Mouse (Mus musculus) midbrain, embryonic 13.5 days (tissue): ENCODE results near the gene Taldo1. TPM values are rescaled to one million over a fixed set of nuclear protein-coding genes. Genes with fewer than 3 reads are reported as not detected.
A peak's percentile ranks its signal among the peaks of the same experiment; 100 is the strongest.
"Not testable (repeated sequence)": the region's sequence is repeated elsewhere in the genome, so short reads cannot be mapped to it uniquely, and the experiment has no call there.

ENCODE experiments used
- ATAC-seq: fragments of 200-750 bp; cut with Nextera tagmentation; 2 replicates; pipeline ENCODE4 v1.8.0; 2017; ENCODE audit warnings: mild to moderate bottlenecking, moderate TSS enrichment, moderate library complexity
- H3K27ac ChIP-seq: fragments of 300-500 bp; sonication (generic); 2 replicates; pipeline ENCODE4 v1.5.1; 2015; ENCODE audit warnings: inconsistent platforms, mild to moderate bottlenecking, moderate library complexity
- H3K27me3 ChIP-seq: fragments of 300-500 bp; sonication (generic); 2 replicates; pipeline ENCODE4 v1.6.1; 2015; ENCODE audit warnings: mild to moderate bottlenecking, inconsistent platforms
- H3K36me3 ChIP-seq: fragments of 300-500 bp; sonication (generic); 2 replicates; pipeline ENCODE4 v1.6.1; 2015; ENCODE audit warnings: mild to moderate bottlenecking, inconsistent platforms
- H3K4me1 ChIP-seq: fragments of 300-500 bp; sonication (generic); replicated peaks from 2 replicates; pipeline ENCODE4 v1.6.1; 2015; ENCODE audit warnings: inconsistent platforms
- H3K4me2 ChIP-seq: fragments of 300-500 bp; sonication (generic); replicated peaks from 2 replicates; pipeline ENCODE4 v1.6.1; 2015; ENCODE audit warnings: moderate library complexity, mild to moderate bottlenecking, inconsistent platforms
- H3K4me3 ChIP-seq: fragments of 300-500 bp; sonication (generic); replicated peaks from 2 replicates; pipeline ENCODE4 v1.5.1; 2015; ENCODE audit warnings: mild to moderate bottlenecking, inconsistent platforms
- H3K9ac ChIP-seq: fragments of 300-500 bp; sonication (generic); replicated peaks from 2 replicates; pipeline ENCODE4 v1.6.1; 2015; ENCODE audit warnings: mild to moderate bottlenecking, inconsistent platforms
- H3K9me3 ChIP-seq: fragments of 300-500 bp; sonication (generic); 2 replicates; pipeline ENCODE4 v1.6.1; 2016; ENCODE audit warnings: mild to moderate bottlenecking, inconsistent platforms
- WGBS: fragments of 180-500 bp; shearing (Covaris S2); methylation state at CpG from one replicate; pipeline ENCODE4 v1.1.7; 2015; 5-methylcytosine and 5-hydroxymethylcytosine counted together
- polyA plus RNA-seq: library from polyadenylated mRNA; unstranded; fragments of >200 nt; fragmentation: Nextera tagmentation; extraction: Ambion mirVana; gene quantifications from 2 replicates; pipeline ENCODE4 v1.2.1, GENCODE M21; 2015

Taldo1 gene
- polyA plus RNA-seq, 1 experiment from 2014 or later, result 346 TPM

DNA sequence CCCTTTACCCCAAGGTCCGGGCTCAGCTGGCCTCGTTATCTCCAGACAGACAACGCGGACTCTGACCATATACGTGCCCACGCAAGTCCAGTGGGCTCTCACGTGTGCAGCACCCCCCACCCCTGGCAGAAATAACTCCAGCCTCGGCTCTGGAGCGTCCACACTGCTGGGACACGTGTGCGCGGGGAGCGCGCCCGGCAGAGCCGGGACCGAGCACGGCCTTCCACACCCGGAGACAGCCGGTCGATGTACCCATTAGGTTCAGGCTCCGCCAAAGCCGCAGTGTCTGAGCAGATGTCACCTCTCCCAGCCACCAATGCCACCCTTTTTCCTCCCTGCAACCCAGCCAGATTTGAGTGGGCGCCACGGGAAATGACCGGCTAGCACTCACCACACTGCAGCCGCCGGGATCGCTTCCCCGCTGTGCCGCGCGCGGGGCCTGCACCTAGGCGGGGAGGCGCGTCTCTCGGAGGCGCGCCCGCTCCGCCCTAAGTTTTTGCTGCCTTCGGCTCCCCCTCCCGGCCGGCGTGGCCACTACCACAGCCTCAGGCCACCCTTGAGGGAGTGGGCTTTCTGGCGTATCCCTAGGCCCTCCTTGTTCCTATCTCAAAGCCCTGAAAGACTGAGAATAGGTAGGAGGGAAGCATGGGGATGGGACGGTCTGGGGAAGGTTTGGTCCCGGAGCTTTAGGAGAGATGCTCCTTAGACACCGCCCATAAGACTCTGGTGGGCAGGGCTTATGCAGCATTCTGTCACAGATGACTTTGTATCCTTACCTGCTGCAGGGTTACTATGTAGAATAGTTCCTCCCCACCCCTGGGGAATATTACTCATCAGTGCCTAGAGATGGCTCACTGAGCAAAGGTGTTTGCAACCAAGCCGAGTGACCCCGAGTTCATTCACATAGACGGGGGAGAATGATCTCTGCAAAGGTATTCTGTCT lies 45.5 kb downstream of the Taldo1 start, which contains the start of gene Slc25a22:
Gene Slc25a22, minus strand, starts transcription at position 715 of the 943 bp plus-strand sequence.
- Histone ChIP-seq H3K9me3 (no peaks in the 10 kb centered on the region), H3K9ac (peak within 1 kb of the TSS; percentile 87), H3K36me3 (peaks cover 25% of the 10 kb centered on the region), H3K4me3 (peak within 1 kb of the TSS; percentile 62), H3K27me3 (no peaks in the 10 kb centered on the region), H3K4me1 (peaks cover 64% of the 10 kb centered on the region), H3K4me2 (peak within 1 kb of the TSS; percentile 93), H3K27ac (peak within 1 kb of the TSS; percentile 76)
- ATAC-seq, result peak; percentile 75
- WGBS, result 5% methylated on average over 53 of the region's 53 CpGs

GRCm38 (mm10) chr7:141438201-141438968 lies 46.4 kb downstream of the Taldo1 start:
- no peak overlapping the region for H3K4me3 ChIP-seq
- WGBS, result 90% methylated on average over 12 of the region's 12 CpGs
- no peaks in the 10 kb centered on the region for H3K27me3 ChIP-seq
- no peak overlapping the region for H3K4me2 ChIP-seq
- peak overlapping the region; percentile 87; the same call in 1 of the 2 replicates for H3K9ac ChIP-seq
- no peaks in the 10 kb centered on the region for H3K9me3 ChIP-seq
- H3K4me1 ChIP-seq, result peaks cover 64% of the 10 kb centered on the region
- no peak for ATAC-seq
- H3K36me3 ChIP-seq, result peaks cover 16% of the 10 kb centered on the region
- peak overlapping the region; percentile 76; the same call in 1 of the 2 replicates for H3K27ac ChIP-seq

GRCm38 (mm10) chr7:141439140-141439679 lies 47.2 kb downstream of the Taldo1 start:
- H3K36me3 ChIP-seq, result peaks cover 11% of the 10 kb centered on the region
- H3K27me3 ChIP-seq, result no peaks in the 10 kb centered on the region
- no peaks in the 10 kb centered on the region for H3K9me3 ChIP-seq
- 95% methylated on average over 10 of the region's 10 CpGs for WGBS
- H3K27ac ChIP-seq, result no peak overlapping the region
- no peak for ATAC-seq
- no peak overlapping the region for H3K4me2 ChIP-seq
- no peak overlapping the region for H3K4me3 ChIP-seq
- H3K9ac ChIP-seq, result no peak overlapping the region
- peaks cover 64% of the 10 kb centered on the region for H3K4me1 ChIP-seq

GRCm38 (mm10) chr7:141439811-141440210 lies 47.8 kb downstream of the Taldo1 start:
- no peaks in the 10 kb centered on the region for H3K27me3 ChIP-seq
- peaks cover 59% of the 10 kb centered on the region for H3K4me1 ChIP-seq
- no peak overlapping the region for H3K9ac ChIP-seq
- no peak overlapping the region for H3K4me3 ChIP-seq
- H3K36me3 ChIP-seq, result peaks cover 11% of the 10 kb centered on the region
- H3K4me2 ChIP-seq, result no peak overlapping the region
- no peaks in the 10 kb centered on the region for H3K9me3 ChIP-seq
- ATAC-seq, result no peak
- H3K27ac ChIP-seq, result no peak overlapping the region
- 98% methylated on average over 11 of the region's 11 CpGs for WGBS

GRCm38 (mm10) chr7:141440613-141441012 lies 48.6 kb downstream of the Taldo1 start:
- Histone ChIP-seq H3K36me3 (peaks cover 11% of the 10 kb centered on the region), H3K9me3 (no peaks in the 10 kb centered on the region), H3K27ac (no peak overlapping the region), H3K27me3 (no peaks in the 10 kb centered on the region), H3K4me2 (no peak overlapping the region), H3K4me3 (no peak overlapping the region), H3K4me1 (peaks cover 51% of the 10 kb centered on the region), H3K9ac (no peak overlapping the region)
- WGBS, result 41% methylated on average over 6 of the region's 6 CpGs
- no peak for ATAC-seq

GRCm38 (mm10) chr7:141441460-141441859 lies 49.5 kb downstream of the Taldo1 start:
- no peaks in the 10 kb centered on the region for H3K9me3 ChIP-seq
- no peak overlapping the region for H3K4me3 ChIP-seq
- H3K4me2 ChIP-seq, result no peak overlapping the region
- H3K27me3 ChIP-seq, result no peaks in the 10 kb centered on the region
- no peak for ATAC-seq
- WGBS, result 95% methylated on average over 9 of the region's 9 CpGs
- H3K4me1 ChIP-seq, result peaks cover 42% of the 10 kb centered on the region
- peaks cover 11% of the 10 kb centered on the region for H3K36me3 ChIP-seq
- no peak overlapping the region for H3K27ac ChIP-seq
- peak overlapping the region; percentile 32; the same call in 1 of the 2 replicates for H3K9ac ChIP-seq

- H3K9me3 ChIP-seq, result no peaks in the 10 kb centered on the region
- H3K4me1 ChIP-seq, result peaks cover 36% of the 10 kb centered on the region
- H3K9ac ChIP-seq, result peak overlapping the region; percentile 57; the same call in 1 of the 2 replicates
- peaks cover 11% of the 10 kb centered on the region for H3K36me3 ChIP-seq
- WGBS, result 96% methylated on average over 13 of the region's 13 CpGs
- no peaks in the 10 kb centered on the region for H3K27me3 ChIP-seq
- H3K4me2 ChIP-seq, result peak overlapping the region; percentile 58
- no peak for ATAC-seq
- no peak overlapping the region for H3K27ac ChIP-seq
- peak overlapping the region; percentile 37; the same call in 1 of the 2 replicates for H3K4me3 ChIP-seq
Measured at GRCm38 (mm10) chr7:141442199-141442598, 50.2 kb downstream of the Taldo1 start.

DNA sequence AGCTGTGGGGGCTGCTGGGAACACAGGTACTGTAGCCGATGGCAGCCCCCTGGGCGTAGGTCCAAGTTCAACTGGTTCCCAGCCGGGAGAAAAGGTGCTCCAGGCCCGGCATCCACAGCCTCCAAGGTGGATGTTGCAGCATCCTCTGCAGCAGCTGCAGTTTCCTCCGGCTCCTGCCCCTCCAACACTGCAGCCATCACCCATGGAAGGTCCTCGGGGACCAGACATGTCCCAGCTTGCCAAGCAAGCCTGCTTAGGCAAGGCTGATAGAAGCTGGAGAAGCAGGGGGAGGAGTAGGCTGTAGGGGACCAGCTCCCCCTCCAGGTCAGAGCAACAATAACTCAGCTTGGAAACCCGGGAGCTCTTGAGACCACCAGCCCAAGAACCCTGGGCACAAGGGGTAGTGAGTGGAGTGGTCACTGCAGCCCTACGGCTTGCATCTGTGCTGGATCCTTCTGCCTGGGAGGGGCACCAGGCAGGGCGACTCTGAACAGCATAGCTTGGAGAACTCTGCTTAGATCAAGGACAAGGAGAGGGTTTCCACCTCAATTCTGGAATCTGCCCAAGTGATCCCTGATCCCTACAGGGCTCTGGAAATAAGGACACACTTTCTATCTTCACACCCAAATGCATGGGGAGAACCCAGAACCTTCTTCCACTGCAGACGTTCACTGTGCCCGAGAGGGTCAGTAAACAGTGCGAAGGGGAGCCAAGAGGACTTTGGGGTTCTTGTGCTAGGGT lies 51.3 kb downstream of the Taldo1 start:
- H3K36me3 ChIP-seq, result peaks cover 10% of the 10 kb centered on the region
- 30% methylated on average over 12 of the region's 12 CpGs for WGBS
- H3K9me3 ChIP-seq, result no peaks in the 10 kb centered on the region
- peak overlapping the region; percentile 37 for H3K4me3 ChIP-seq
- no peak overlapping the region for H3K27ac ChIP-seq
- no peaks in the 10 kb centered on the region for H3K27me3 ChIP-seq
- H3K4me1 ChIP-seq, result peaks cover 32% of the 10 kb centered on the region
- no peak for ATAC-seq
- peak overlapping the region; percentile 57 for H3K9ac ChIP-seq
- H3K4me2 ChIP-seq, result peak overlapping the region; percentile 58

- no peak for ATAC-seq
- Histone ChIP-seq H3K9me3 (no peaks in the 10 kb centered on the region), H3K4me3 (peak within 1 kb of the TSS; percentile 37), H3K9ac (peak within 1 kb of the TSS; percentile 57), H3K27ac (no peak within 1 kb of the TSS), H3K4me2 (peak within 1 kb of the TSS; percentile 58), H3K36me3 (peaks cover 10% of the 10 kb centered on the region), H3K4me1 (peaks cover 38% of the 10 kb centered on the region), H3K27me3 (no peaks in the 10 kb centered on the region)
- WGBS, result under 1% methylated on average over 25 of the region's 25 CpGs
Measured at GRCm38 (mm10) chr7:141443828-141444237, 51.8 kb downstream of the Taldo1 start, which contains the start of gene Pidd1. TSS of gene Pidd1 (minus strand) at chr7:141444025.

- not testable (repeated sequence) for ATAC-seq, H3K27ac ChIP-seq, H3K4me3 ChIP-seq, H3K27me3 ChIP-seq, H3K4me2 ChIP-seq, H3K9me3 ChIP-seq, H3K9ac ChIP-seq
- H3K4me1 ChIP-seq, result peaks cover 37% of the 10 kb centered on the region
- 94% methylated on average over 3 of the region's 3 CpGs for WGBS
- peaks cover 30% of the 10 kb centered on the region for H3K36me3 ChIP-seq
Measured at GRCm38 (mm10) chr7:141446374-141446773, 54.4 kb downstream of the Taldo1 start.
